Mouse (Mus musculus) hematopoietic multipotent progenitor cell, adult 10-12 weeks (in vitro differentiated cells): Measurements from ENCODE around the gene Zfp513. TPM values are rescaled to one million over a fixed set of nuclear protein-coding genes. Genes with fewer than 3 reads are reported as not detected.

ENCODE experiments used
- polyA plus RNA-seq: library from polyadenylated mRNA; stranded (reverse); fragments of >175 nt; gene quantifications from 2 replicates; pipeline ENCODE4 v1.2.3, GENCODE M21; 2012; ENCODE audit warnings: low replicate concordance

Zfp513 gene
- 85.6 and 214 TPM in 2 replicates for polyA plus RNA-seq

GRCm38 (mm10) chr5:31201742-31202590 lies at the start of gene Zfp513:
Gene Zfp513, minus strand, starts transcription at chr5:31202303.

GRCm38 (mm10) chr5:31251541-31252101 lies 49.5 kb upstream of the Zfp513 start, which contains the start of gene Krtcap3:
Gene Krtcap3, plus strand, starts transcription at chr5:31251691.

GRCm38 (mm10) chr5:31240637-31241521 lies 38.8 kb upstream of the Zfp513 start, which contains the start of the genes Nrbp1 and Gm9970:
Gene Nrbp1, plus strand, starts transcription at chr5:31240864.
Gene Gm9970, minus strand, starts transcription at chr5:31241232.

DNA sequence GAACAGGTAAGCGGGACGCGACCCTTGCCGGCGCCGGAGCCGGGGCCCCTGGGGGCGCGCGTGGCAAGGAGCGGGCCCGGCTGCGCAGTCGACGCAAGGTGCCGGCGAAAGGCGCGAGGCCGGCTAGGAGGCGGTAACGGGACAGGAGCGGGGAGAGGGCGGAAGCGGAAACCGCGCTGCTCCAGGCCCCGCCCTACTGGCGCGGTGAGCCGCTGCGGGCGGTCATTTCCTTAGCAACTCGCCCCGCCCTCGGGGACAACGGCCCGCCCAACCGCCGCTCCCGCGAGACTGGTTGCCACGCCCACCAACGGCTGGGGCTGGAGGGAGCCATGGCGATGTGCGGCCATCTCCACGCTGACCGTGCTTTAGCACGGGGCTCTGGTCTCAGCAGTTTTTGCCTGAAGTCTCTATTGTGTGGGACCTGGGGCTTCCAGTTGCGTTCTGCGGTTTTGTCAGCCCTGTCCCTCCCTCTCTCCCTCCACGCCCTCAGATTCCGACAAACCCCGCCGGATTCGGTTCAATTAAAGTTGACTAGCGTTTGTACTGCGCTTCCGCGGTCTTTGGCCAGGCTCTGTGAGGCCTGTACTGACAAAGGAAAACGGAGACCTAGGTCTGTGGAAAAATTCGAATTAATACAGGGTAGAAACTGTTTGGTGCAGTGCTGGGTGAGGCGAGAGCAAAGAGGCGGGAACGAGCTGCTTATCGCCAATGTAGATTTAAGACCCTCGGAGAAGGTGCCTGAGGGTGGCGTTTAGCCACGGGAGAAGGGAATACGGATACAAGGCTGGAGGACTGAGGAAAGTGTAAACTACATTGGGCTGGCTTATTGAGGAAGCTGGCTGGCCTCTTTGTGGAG lies 18.6 kb upstream of the Zfp513 start, which contains the start of gene Ppm1g:
Ppm1g (minus strand) TSS at position 240 of the 856 bp plus-strand sequence.

DNA sequence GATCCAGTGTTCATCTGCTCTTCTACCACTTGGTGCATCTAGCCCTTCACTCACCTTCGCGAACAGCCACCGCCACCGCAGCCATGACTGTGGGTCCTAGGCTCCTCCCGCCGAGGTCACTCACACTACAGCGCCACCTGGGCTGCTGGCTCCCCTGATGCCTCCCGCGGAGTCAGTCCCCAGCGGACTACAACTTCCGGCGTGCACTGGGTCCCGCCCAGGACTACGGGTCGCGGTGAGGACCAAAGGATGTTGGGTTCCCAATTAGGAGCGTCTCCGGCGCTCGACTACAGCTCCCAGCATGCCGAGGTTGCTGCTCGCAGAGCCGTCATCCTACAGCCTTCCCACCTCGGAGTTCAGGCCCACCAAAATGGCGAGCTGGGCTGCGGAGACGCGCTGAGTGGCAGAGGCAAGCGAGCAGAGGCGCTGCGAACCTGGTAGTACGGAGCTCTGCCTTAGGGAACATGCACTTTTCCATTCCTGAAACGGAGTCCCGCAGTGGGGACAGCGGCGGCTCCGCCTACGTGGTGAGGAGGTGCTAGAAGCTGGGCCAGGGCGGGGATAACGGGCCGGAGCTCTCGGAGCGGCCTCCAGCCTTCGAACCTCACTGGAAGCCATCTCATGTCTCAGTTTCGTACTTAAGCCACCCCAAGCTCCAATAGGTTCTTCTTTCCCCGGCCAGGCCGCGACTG lies 9.0 kb downstream of the Zfp513 start, which contains the start of the genes Snx17 and Eif2b4:
Snx17 (plus strand) TSS at position 289 of the 692 bp plus-strand sequence.
Eif2b4 (minus strand) TSS at position 492 of the 692 bp plus-strand sequence.

GRCm38 (mm10) chr5:31179766-31180630 lies 22.1 kb downstream of the Zfp513 start, which contains the start of the genes Gm29609 and Gtf3c2:
Gene Gm29609, minus strand, starts transcription at chr5:31179911.
Gene Gtf3c2, minus strand, starts transcription at chr5:31180144.

DNA sequence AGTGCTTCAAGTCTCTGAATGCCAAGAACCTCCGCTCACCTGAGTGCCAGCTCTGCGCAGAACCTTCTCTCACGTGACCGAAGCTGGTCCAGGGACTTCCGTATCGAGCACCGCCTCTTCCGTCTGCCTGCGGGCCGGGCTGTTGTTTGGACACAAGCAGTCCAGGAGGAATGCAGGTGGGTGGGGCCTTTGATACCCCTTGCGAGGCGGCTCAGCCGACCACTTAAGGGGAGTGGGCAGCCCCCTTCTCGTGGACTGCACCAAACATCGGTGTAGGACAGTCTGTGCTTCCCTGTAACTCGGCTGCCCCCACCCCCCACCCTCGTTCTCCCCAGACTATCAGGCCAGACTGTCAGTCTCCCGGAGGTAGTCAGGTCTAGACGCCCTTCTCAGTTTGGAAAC lies 48.0 kb downstream of the Zfp513 start, which contains the start of gene Mpv17:
Mpv17 (minus strand) TSS at position 100 of the 402 bp plus-strand sequence.

Other genes starting within 250 kb of the Zfp513 start
- 69.0 and 140 TPM in 2 replicates for gene Preb, start 241.9 kb downstream of the Zfp513 start, polyA plus RNA-seq
- not detected in 2 replicates for gene Tcf23, start 233.6 kb downstream of the Zfp513 start, polyA plus RNA-seq
- 34.5 and 40.4 TPM in 2 replicates for gene Atraid, start 154.0 kb downstream of the Zfp513 start, polyA plus RNA-seq
- 0.99 and 7.6 TPM in 2 replicates for gene Slc5a6, start 153.4 kb downstream of the Zfp513 start, polyA plus RNA-seq
- 138 and 183 TPM in 2 replicates for gene Cad, start 147.5 kb downstream of the Zfp513 start, polyA plus RNA-seq
- gene Dnajc5g, start 96.0 kb downstream of the Zfp513 start, polyA plus RNA-seq: not detected in 2 replicates
- gene Slc30a3, start 94.1 kb downstream of the Zfp513 start, polyA plus RNA-seq: not detected in 2 replicates
- gene Trim54, start 85.6 kb downstream of the Zfp513 start, polyA plus RNA-seq: not detected in 2 replicates
- not detected in 2 replicates for gene Ucn, start 63.5 kb downstream of the Zfp513 start, polyA plus RNA-seq
- gene Mpv17, start 48.1 kb downstream of the Zfp513 start, polyA plus RNA-seq: 6.9 and 9.5 TPM in 2 replicates
- gene Gm29609, start 22.4 kb downstream of the Zfp513 start, polyA plus RNA-seq: 12.7 and 18.1 TPM in 2 replicates
- gene Gtf3c2, start 22.2 kb downstream of the Zfp513 start, polyA plus RNA-seq: 53.0 and 56.8 TPM in 2 replicates
- 32.7 and 32.9 TPM in 2 replicates for gene Snx17, start 9.1 kb downstream of the Zfp513 start, polyA plus RNA-seq
- gene Eif2b4, start 8.9 kb downstream of the Zfp513 start, polyA plus RNA-seq: 82.6 and 198 TPM in 2 replicates
- gene Ppm1g, start 18.4 kb upstream of the Zfp513 start, polyA plus RNA-seq: 143 and 183 TPM in 2 replicates
- gene Nrbp1, start 38.6 kb upstream of the Zfp513 start, polyA plus RNA-seq: 45.1 and 66.7 TPM in 2 replicates
- 0.39 and 0.83 TPM in 2 replicates for gene Gm9970, start 38.9 kb upstream of the Zfp513 start, polyA plus RNA-seq
- gene Krtcap3, start 49.4 kb upstream of the Zfp513 start, polyA plus RNA-seq: 12.7 and 31.3 TPM in 2 replicates
- gene Ift172, start 88.8 kb upstream of the Zfp513 start, polyA plus RNA-seq: 25.9 and 29.5 TPM in 2 replicates
- 0.55 and 1.1 TPM in 2 replicates for gene Fndc4, start 93.8 kb upstream of the Zfp513 start, polyA plus RNA-seq
- not detected in 2 replicates for gene Gckr, start 95.1 kb upstream of the Zfp513 start, polyA plus RNA-seq